Mouse (Mus musculus) lung, postnatal 14 days (tissue): ENCODE data around the gene Sdr9c7.
"Not testable (repeated sequence)": the region's sequence is repeated elsewhere in the genome, so short reads cannot be mapped to it uniquely, and the experiment has no call there.

Experiments
- DNase-seq: peaks from one replicate; pipeline ENCODE4 v3.0.0; 2021

Sdr9c7 gene

GRCm38 (mm10) chr10:127915578-127915977 lies 17.3 kb downstream of the Sdr9c7 start:
- DNase-seq = no peak

GRCm38 (mm10) chr10:127917183-127917582 lies 18.9 kb downstream of the Sdr9c7 start:
- DNase-seq = not testable (repeated sequence)

GRCm38 (mm10) chr10:127917651-127918050 lies 19.3 kb downstream of the Sdr9c7 start:
- no peak for DNase-seq

GRCm38 (mm10) chr10:127922241-127922640 lies 23.9 kb downstream of the Sdr9c7 start:
- DNase-seq = no peak

- no peak for DNase-seq
Observed at GRCm38 (mm10) chr10:127923024-127923423, 24.7 kb downstream of the Sdr9c7 start.

GRCm38 (mm10) chr10:127924597-127925378 lies 26.5 kb downstream of the Sdr9c7 start:
- no peak for DNase-seq

GRCm38 (mm10) chr10:127927737-127928136 lies 29.4 kb downstream of the Sdr9c7 start:
- DNase-seq = no peak

- DNase-seq = peak; percentile 10
Observed at GRCm38 (mm10) chr10:127932290-127932926, 34.1 kb downstream of the Sdr9c7 start.

GRCm38 (mm10) chr10:127936271-127936670 lies 38.0 kb downstream of the Sdr9c7 start:
- DNase-seq = no peak

GRCm38 (mm10) chr10:127936747-127937409 lies 38.6 kb downstream of the Sdr9c7 start:
- DNase-seq = no peak

GRCm38 (mm10) chr10:127937428-127938010 lies 39.2 kb downstream of the Sdr9c7 start:
- peak; percentile 78 for DNase-seq

GRCm38 (mm10) chr10:127939667-127940066 lies 41.3 kb downstream of the Sdr9c7 start:
- DNase-seq = not testable (repeated sequence)

GRCm38 (mm10) chr10:127945432-127946064 lies 47.2 kb downstream of the Sdr9c7 start:
- peak; percentile 16 for DNase-seq

GRCm38 (mm10) chr10:127949596-127950130 lies 51.3 kb downstream of the Sdr9c7 start:
- no peak for DNase-seq

- DNase-seq = no peak
Observed at GRCm38 (mm10) chr10:127951390-127951789, 53.1 kb downstream of the Sdr9c7 start.

- no peak for DNase-seq
Observed at GRCm38 (mm10) chr10:127951821-127952220, 53.5 kb downstream of the Sdr9c7 start.

GRCm38 (mm10) chr10:127955034-127955433 lies 56.7 kb downstream of the Sdr9c7 start:
- DNase-seq = no peak

GRCm38 (mm10) chr10:127956168-127956816 lies 58.0 kb downstream of the Sdr9c7 start:
- peak; percentile 87 for DNase-seq

- no peak for DNase-seq
Observed at GRCm38 (mm10) chr10:127959161-127959679, 60.9 kb downstream of the Sdr9c7 start.
